Mouse (Mus musculus) embryonic stem cell, embryonic (primary cell): ENCODE measurements around the gene Etv6.

Experiments used
- CTCF ChIA-PET, 4 experiments: fragments of 300-600 bp in 2 of 4; fragments of 350-600 bp in 2 of 4; sonication (Branson Sonifier 250); formaldehyde crosslinking; loops; one replicate each; lab custom pipeline; 2022; ENCODE audit warnings: inconsistent platforms in 2 of 4; lab: Charles Lee
- POLR2A ChIA-PET, 4 experiments: fragments of 300-600 bp in 2 of 4; fragments of 350-600 bp in 2 of 4; sonication (Branson Sonifier 250); formaldehyde crosslinking; loops; one replicate each; lab custom pipeline; 2022; ENCODE audit warnings: antibody characterized with exemption in 4 of 4, inconsistent platforms in 1 of 4; lab: Charles Lee

Gene Etv6

DNA sequence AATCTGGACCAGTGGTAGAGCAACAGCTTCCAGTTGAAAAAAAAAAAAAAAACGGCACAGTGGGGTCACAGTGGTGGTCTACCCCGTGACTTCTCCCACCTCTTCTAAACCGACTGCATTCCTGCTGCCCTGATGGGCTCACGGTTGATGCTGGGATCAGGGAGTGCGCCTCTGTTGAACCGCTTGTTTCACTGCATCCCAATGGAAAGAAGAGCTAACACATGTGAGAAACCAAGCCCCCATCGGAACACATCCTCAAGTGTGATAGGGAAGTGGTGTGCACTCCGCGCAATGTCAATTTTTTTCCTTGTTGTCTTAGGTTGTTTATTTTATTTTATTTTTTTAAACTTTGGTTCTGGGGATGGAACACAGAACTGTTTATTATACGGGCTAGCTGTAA lies 2.5 kb downstream of the Etv6 start:
- ChIA-PET CTCF (interaction anchor here in 1 of 4 experiments (0.5 kb wide), 1 partner anchor 352 kb away, joined by 5 read pairs; no protein-coding TSS in a partner anchor), POLR2A (interaction anchor here in 3 of 4 experiments (0.6 to 0.9 kb wide), 8 partner anchors 12 to 774 kb away, joined by 3 to 5 read pairs (median 3); no protein-coding TSS in a partner anchor)

DNA sequence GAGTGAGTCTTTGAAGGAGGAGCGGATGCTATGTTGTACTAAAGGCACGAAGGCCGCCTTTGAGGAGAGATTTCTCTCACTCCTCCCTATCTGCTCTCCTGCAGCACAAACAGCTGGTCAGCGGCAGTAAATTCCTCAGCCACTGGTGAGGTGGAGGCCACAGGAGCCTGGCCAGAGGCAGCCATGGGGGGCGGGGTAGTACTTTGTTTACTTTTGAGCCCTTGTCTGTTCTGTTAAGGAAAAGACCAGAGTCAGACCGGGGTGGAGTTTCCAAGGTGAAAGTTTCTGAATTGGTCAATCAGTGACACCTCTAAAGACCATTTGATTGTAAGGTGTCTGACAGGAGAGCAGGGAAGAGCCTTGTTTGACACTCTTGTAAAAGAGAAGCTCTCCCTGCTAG lies 3.4 kb downstream of the Etv6 start:
- CTCF ChIA-PET, result no interaction called here
- POLR2A ChIA-PET, result interaction anchor here in 3 of 4 experiments (0.8 to 1.6 kb wide), 6 partner anchors 9 to 352 kb away, joined by 3 to 5 read pairs (median 3); no protein-coding TSS in a partner anchor

DNA sequence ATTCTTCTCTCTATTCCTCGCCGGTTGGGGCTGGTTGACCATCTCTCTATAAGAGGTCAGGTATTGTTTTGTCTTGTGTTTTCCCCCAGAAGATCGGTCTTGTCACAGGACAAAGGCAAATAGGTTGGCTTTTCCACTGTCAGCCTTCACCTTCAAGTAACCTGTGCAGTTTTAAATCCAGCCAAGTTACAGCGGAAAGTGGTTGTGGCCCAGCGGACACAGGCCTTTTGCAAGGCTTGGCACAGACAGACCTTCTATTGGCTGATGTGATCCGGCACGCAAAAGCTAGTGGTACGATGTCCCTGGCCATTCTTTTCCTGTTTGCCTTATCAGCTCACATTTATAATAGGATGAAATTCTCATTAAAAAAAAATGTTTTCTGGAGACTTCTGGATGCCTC lies 3.9 kb downstream of the Etv6 start:
- CTCF ChIA-PET, result interaction anchor here in 1 of 4 experiments (0.7 kb wide), 1 partner anchor 196 kb away, joined by 3 read pairs; no protein-coding TSS in a partner anchor
- POLR2A ChIA-PET, result interaction anchor here in 3 of 4 experiments (0.5 to 1.6 kb wide), 8 partner anchors 9 to 890 kb away, joined by 3 to 5 read pairs (median 3); no protein-coding TSS in a partner anchor

- ChIA-PET POLR2A (interaction anchor here in 2 of 4 experiments (0.8 to 1.6 kb wide), 7 partner anchors 8 to 512 kb away, joined by 3 read pairs; no protein-coding TSS in a partner anchor), CTCF (interaction anchor here in 2 of 4 experiments (0.6 to 1.0 kb wide), 2 partner anchors 113 to 208 kb away, joined by 3 read pairs; no protein-coding TSS in a partner anchor)
Observed at GRCm38 (mm10) chr6:134040312-134040711, 4.8 kb downstream of the Etv6 start.

GRCm38 (mm10) chr6:134041286-134041685 lies 5.8 kb downstream of the Etv6 start:
- ChIA-PET POLR2A (interaction anchor here in 2 of 4 experiments (1.0 to 2.0 kb wide), 5 partner anchors 8 to 208 kb away, joined by 3 to 5 read pairs (median 3); no protein-coding TSS in a partner anchor), CTCF (interaction anchor here in 2 of 4 experiments (0.7 to 0.8 kb wide), 2 partner anchors 78 to 285 kb away, joined by 3 read pairs; no protein-coding TSS in a partner anchor)

- POLR2A ChIA-PET, result interaction anchor here in 3 of 4 experiments (0.6 to 2.0 kb wide), 6 partner anchors 9 to 207 kb away, joined by 3 to 5 read pairs (median 3); no protein-coding TSS in a partner anchor
- CTCF ChIA-PET, result interaction anchor here in 2 of 4 experiments (0.5 to 0.8 kb wide), 3 partner anchors 78 to 284 kb away, joined by 3 read pairs; no protein-coding TSS in a partner anchor
Observed at GRCm38 (mm10) chr6:134041916-134042315, 6.4 kb downstream of the Etv6 start.

GRCm38 (mm10) chr6:134043545-134043944 lies 8.0 kb downstream of the Etv6 start:
- POLR2A ChIA-PET, result interaction anchor here in 3 of 4 experiments (0.6 to 3.4 kb wide), 5 partner anchors 8 to 494 kb away, joined by 3 to 9 read pairs (median 3); partner anchors contain the start of gene Etv6 (in 1 of the 3)

GRCm38 (mm10) chr6:134045092-134045868 lies 9.8 kb downstream of the Etv6 start:
- CTCF ChIA-PET, result interaction anchor here in 3 of 4 experiments (0.5 to 0.6 kb wide), 4 partner anchors 25 to 566 kb away, joined by 3 to 4 read pairs (median 4); no protein-coding TSS in a partner anchor

More at GRCm38 (mm10) chr6:134043545-134043944, 8.0 kb downstream of the Etv6 start:
- CTCF ChIA-PET, result interaction anchor here in 1 of 4 experiments (0.7 kb wide), 1 partner anchor 205 kb away, joined by 3 read pairs; no protein-coding TSS in a partner anchor

GRCm38 (mm10) chr6:134046136-134046535 lies 10.6 kb downstream of the Etv6 start:
- POLR2A ChIA-PET, result interaction anchor here (0.7 to 5.7 kb wide), 12 partner anchors 10 to 203 kb away, joined by 3 to 37 read pairs (median 5); partner anchors contain the start of gene Etv6 (in 4 of the 4)
- CTCF ChIA-PET, result interaction anchor here in 1 of 4 experiments (0.5 kb wide), 1 partner anchor 565 kb away, joined by 3 read pairs; no protein-coding TSS in a partner anchor

More at GRCm38 (mm10) chr6:134045092-134045868, 9.8 kb downstream of the Etv6 start:
- POLR2A ChIA-PET, result interaction anchor here (0.6 to 5.7 kb wide), 13 partner anchors 9 to 311 kb away, joined by 3 to 37 read pairs (median 5); partner anchors contain the start of gene Etv6 (in 4 of the 4)

DNA sequence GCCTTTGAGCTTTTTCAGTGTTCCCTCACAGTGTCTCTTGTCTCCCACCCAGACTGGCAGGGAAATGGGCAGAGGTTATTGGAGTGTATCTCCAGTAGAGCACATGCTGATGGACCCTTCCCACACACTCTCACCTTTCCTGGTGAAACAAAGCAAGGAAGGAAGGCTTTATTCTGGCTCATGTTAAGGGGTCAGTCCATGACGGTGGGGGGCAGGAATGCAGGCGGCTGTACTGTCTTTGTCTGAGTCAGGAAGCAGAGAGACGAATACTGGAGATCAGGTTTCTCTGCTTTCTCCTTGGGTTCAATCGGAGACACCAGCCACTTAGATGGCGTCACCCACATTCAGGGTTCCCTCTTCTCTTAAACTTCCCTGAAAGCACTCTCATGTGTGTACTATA lies 11.7 kb downstream of the Etv6 start:
- ChIA-PET CTCF (no interaction called here), POLR2A (interaction anchor here (0.5 to 5.7 kb wide), 10 partner anchors 11 to 201 kb away, joined by 3 to 37 read pairs (median 6); partner anchors contain the start of gene Etv6 (in 4 of the 4))

DNA sequence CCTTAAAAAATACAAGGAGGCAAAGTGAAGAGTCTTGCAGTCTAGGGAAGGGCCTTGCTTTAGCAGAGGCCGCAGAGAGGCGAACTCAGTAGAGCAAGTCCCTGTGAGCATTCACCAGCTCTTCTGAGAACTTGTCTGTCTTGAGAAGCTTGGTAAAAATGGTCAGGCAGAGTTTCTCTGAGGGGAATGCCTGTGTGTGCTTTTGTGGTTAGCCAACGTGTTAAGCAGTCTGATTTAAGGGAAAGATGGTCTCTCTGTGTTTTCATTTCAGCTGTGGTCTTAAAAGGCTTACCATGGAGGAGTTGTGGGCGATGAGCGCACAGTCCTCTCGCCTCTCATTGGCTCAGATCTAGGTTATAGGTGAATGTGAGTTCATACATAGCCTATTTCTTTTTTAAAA lies 12.5 kb downstream of the Etv6 start:
- CTCF ChIA-PET, result no interaction called here

GRCm38 (mm10) chr6:134048965-134049364 lies 13.5 kb downstream of the Etv6 start:
- CTCF ChIA-PET, result no interaction called here
- POLR2A ChIA-PET, result interaction anchor here in 2 of 4 experiments (0.6 to 5.7 kb wide), 5 partner anchors 8 to 17 kb away, joined by 3 to 37 read pairs (median 4); partner anchors contain the start of gene Etv6 (in 1 of the 2)

More for the DNA sequence above, 12.5 kb downstream of the Etv6 start:
- POLR2A ChIA-PET, result interaction anchor here in 3 of 4 experiments (0.6 to 5.7 kb wide), 6 partner anchors 9 to 142 kb away, joined by 3 to 37 read pairs (median 4); partner anchors contain the start of gene Etv6 (in 2 of the 3)

DNA sequence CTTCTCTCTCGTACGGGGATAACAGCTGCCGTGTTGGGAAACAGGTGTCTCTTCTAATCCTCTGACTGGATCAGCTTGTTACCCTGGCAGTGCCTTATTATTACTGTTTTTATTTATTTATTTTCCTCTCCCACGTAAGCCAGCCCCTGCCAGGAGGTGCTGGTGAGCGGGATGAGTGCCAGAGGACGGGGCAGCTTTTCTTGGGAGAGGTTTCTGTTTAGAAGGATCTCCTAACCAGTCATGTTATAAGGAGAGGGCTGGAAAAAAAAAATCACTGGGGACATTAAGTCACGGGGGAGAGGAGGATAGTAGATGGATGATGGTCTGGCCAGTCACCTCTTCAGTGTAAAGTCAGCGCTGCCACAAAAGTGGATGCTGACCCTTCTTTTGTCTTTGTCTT lies 15.0 kb downstream of the Etv6 start:
- CTCF ChIA-PET, result no interaction called here
- POLR2A ChIA-PET, result interaction anchor here in 2 of 4 experiments (0.7 to 2.0 kb wide), 3 partner anchors 9 to 54 kb away, joined by 3 to 4 read pairs (median 3); partner anchors contain the start of gene Etv6 (in 1 of the 2)

DNA sequence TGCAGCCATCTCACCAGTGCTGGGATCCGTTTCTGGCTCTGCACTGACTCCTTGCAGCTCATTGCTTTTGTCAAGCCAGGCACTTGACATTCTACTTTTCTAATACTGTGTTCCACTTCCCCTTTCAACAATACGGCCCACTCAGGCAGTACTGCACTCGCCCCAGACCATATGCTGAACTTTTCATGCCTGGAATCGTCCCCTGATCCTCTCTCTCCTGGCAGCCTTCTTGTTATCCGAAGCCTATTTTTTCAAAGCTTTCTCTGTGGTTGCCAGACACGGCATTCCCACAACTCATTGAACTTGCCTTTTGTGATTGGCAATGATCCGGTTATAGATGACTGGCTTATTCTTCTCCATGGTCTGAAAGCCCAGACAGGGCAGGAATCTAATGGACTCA lies 16.4 kb downstream of the Etv6 start:
- CTCF ChIA-PET, result interaction anchor here in 1 of 4 experiments (0.6 to 0.8 kb wide), 2 partner anchors 10 to 353 kb away, joined by 4 read pairs; no protein-coding TSS in a partner anchor

DNA sequence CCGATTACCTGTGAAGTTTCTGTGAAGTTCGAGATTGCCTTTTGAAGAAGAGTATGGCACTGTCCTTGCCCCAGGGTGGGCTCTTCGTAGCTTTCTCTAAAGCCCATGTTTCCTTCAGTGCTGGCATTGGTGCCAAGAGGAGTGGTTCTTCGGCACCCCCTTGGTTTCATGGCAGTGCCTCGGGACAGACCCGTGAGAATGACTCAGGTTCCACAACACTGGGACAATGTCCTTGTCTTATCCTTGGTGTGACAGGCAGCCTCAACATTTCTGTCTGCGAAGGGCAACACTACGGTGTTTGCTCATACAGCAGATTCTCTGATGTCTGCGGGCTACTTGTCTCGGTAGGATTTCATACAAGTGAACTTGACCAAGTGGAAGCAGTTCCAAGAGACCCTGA lies 17.6 kb downstream of the Etv6 start:
- POLR2A ChIA-PET, result interaction anchor here in 1 of 4 experiments (1.0 to 3.6 kb wide), 2 partner anchors 18 to 65 kb away, joined by 3 to 13 read pairs; partner anchors contain the start of gene Etv6
- CTCF ChIA-PET, result interaction anchor here in 2 of 4 experiments (0.6 kb wide), 2 partner anchors 336 to 1661 kb away, joined by 3 to 8 read pairs; no protein-coding TSS in a partner anchor

More for the DNA sequence above, 16.4 kb downstream of the Etv6 start:
- POLR2A ChIA-PET, result interaction anchor here in 2 of 4 experiments (0.5 to 3.6 kb wide), 6 partner anchors 10 to 365 kb away, joined by 3 to 13 read pairs (median 4); partner anchors contain the start of gene Etv6 (in 1 of the 2)

DNA sequence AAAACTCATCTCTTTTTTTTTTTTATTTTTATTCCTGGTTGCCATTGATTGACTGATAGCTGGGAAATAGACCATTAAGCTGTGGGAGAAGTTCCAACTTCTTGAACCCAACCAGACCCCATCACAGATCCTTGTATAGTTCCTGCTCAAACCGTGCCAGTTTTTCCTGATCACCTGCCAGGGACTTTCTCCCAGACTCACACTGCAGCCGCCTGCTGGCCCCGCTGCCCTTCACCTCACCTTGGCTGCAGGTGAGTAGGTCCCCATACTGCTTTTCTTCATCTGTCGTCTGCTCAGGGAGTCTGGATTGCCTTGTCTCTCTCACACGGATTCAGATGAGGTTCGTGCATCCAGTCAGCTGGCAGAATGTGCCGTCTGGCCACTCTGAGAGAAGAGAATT lies 18.1 kb downstream of the Etv6 start:
- ChIA-PET CTCF (interaction anchor here in 1 of 4 experiments (0.6 kb wide), 1 partner anchor 1661 kb away, joined by 3 read pairs; no protein-coding TSS in a partner anchor), POLR2A (interaction anchor here in 1 of 4 experiments (3.6 kb wide), 1 partner anchor 18 kb away, joined by 13 read pairs; the partner anchor contains the start of gene Etv6)

- CTCF ChIA-PET, result no interaction called here
- POLR2A ChIA-PET, result interaction anchor here in 2 of 4 experiments (0.5 to 0.7 kb wide), 2 partner anchors 13 to 78 kb away, joined by 3 to 5 read pairs; no protein-coding TSS in a partner anchor
Observed at GRCm38 (mm10) chr6:134055588-134055987, 20.1 kb downstream of the Etv6 start.
